Mouse (Mus musculus) ES-E14 (cell line): ENCODE measurements at regions not wholly inside any gene's neighbourhood (a gene's known extent, or its start where the extent isn't known, plus 50 kb on each side); places are given as distances from the start of the nearest gene placed in this dataset.

Experiments used
- HCFC1 ChIP-seq: IDR thresholded peaks from 2 replicates; pipeline ENCODE4 v1.6.1; 2012; ENCODE audit warnings: low read length, inconsistent platforms, borderline replicate concordance; ENCODE audit not compliant: insufficient read depth
- MAFK ChIP-seq: IDR thresholded peaks from 2 replicates; pipeline ENCODE4 v1.6.1; 2014; ENCODE audit warnings: mild to moderate bottlenecking, low read depth, low read length, inconsistent platforms; ENCODE audit not compliant: insufficient read depth
- ZC3H11A ChIP-seq: IDR thresholded peaks from 2 replicates; pipeline ENCODE4 v1.6.1; 2012; ENCODE audit warnings: low read depth, mild to moderate bottlenecking, inconsistent platforms, low read length, borderline replicate concordance
- ZNF384 ChIP-seq: IDR thresholded peaks from 2 replicates; pipeline ENCODE4 v1.6.1; 2012; ENCODE audit warnings: low read depth, low read length, inconsistent platforms

DNA sequence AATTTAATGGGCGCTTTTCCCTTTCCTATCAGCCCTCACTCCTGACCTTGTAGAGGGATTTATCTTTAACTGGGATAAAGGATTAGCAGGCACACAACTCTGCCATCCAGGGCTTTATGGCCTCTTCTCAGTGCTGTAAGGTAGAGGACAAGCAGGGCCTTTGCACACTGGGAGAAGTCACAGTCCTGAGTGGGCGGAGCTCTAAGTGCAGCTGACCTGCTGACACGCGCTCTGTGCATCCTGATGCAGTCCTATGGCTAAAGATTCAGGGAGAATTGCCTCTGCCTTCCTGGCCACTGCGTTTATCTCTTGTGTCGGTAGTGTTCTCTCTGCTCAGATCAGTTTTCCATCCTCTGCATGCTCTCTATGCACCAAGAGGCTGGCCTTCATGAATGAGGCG lies 566.9 kb downstream of the Tmem132b start:
- no peak for TF ChIP-seq ZNF384
- TF ChIP-seq ZC3H11A: no peak
- no peak for TF ChIP-seq HCFC1
- no peak for TF ChIP-seq MAFK
